Mouse (Mus musculus) erythroblast, embryonic 14.5 days (primary cell): ENCODE results near the gene Gm10972. TPM values are rescaled to one million over a fixed set of nuclear protein-coding genes. Genes with fewer than 3 reads are reported as not detected.
"Not testable (repeated sequence)": the region's sequence is repeated elsewhere in the genome, so short reads cannot be mapped to it uniquely, and the experiment has no call there.

Experiments
- H3K27me3 ChIP-seq: 2 replicates; pipeline ENCODE4 v1.6.1; 2012; ENCODE audit warnings: inconsistent platforms; ENCODE audit not compliant: control insufficient read depth
- H3K36me3 ChIP-seq: 2 replicates; pipeline ENCODE4 v1.6.1; 2012; ENCODE audit warnings: mild to moderate bottlenecking, inconsistent platforms; ENCODE audit not compliant: control insufficient read depth
- H3K4me1 ChIP-seq: 2 replicates; pipeline ENCODE4 v1.6.1; 2012; ENCODE audit warnings: inconsistent platforms; ENCODE audit not compliant: control insufficient read depth
- H3K4me3 ChIP-seq: replicated peaks from 2 replicates; pipeline ENCODE3; 2012; ENCODE audit warnings: moderate library complexity, mild to moderate bottlenecking, inconsistent platforms
- H3K9me3 ChIP-seq: 2 replicates; pipeline ENCODE4 v1.6.1; 2012; ENCODE audit warnings: low read length, inconsistent platforms, mixed read lengths; ENCODE audit not compliant: control insufficient read depth
- GATA1 ChIP-seq: IDR thresholded peaks from 2 replicates; pipeline ENCODE4 v1.6.1; 2012; ENCODE audit warnings: low read length, inconsistent platforms, mixed read lengths
- TAL1 ChIP-seq: IDR thresholded peaks from 3 replicates; pipeline ENCODE4 v1.6.1; 2012; ENCODE audit warnings: low read length, inconsistent platforms, mixed read lengths
- polyA plus RNA-seq: library from polyadenylated mRNA; stranded (reverse); fragments of >175 nt; gene quantifications from 2 replicates; pipeline ENCODE4 v1.2.3, GENCODE M21; 2012

The Gm10972 gene
- polyA plus RNA-seq, 1 experiment: not detected

GRCm38 (mm10) chr3:94690616-94691247 lies 47.8 kb downstream of the Gm10972 start:
- H3K27me3 ChIP-seq: no peaks in the 10 kb centered on the region
- H3K4me3 ChIP-seq: no peak overlapping the region
- H3K36me3 ChIP-seq: no peaks in the 10 kb centered on the region
- no peak for TF ChIP-seq GATA1
- TF ChIP-seq TAL1: no peak
- H3K4me1 ChIP-seq: peaks cover 42% of the 10 kb centered on the region
- H3K9me3 ChIP-seq: no peaks in the 10 kb centered on the region

DNA sequence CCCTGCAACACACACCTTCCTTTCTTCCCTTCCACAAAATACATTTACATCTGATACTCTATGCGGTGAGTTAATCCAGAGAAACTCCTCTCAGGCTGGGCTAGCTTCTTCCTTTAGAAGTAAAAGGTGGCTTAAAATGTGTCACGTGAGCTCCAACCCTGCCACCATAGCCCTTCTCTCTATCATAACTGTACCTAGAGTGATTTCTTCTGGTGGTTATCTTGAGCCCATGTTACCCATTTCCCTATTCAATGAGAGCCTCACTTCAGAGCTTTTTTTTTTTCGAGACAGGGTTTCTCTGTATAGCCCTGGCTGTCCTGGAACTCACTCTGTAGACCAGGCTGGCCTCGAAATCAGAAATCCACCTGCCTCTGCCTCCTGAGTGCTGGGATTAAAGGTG lies 48.8 kb downstream of the Gm10972 start:
- not testable (repeated sequence) for H3K36me3 ChIP-seq, H3K27me3 ChIP-seq, H3K4me3 ChIP-seq, H3K9me3 ChIP-seq
- peaks cover 42% of the 10 kb centered on the region for H3K4me1 ChIP-seq

Other genes starting within 250 kb of the Gm10972 start
- not detected in 2 replicates for gene Lingo4, start 244.6 kb upstream of the Gm10972 start, polyA plus RNA-seq
- gene Tdrkh, start 229.8 kb upstream of the Gm10972 start, polyA plus RNA-seq: 0.01 and 0.07 TPM in 2 replicates
- 3.8 and 4.7 TPM in 2 replicates for gene Mrpl9, start 199.8 kb upstream of the Gm10972 start, polyA plus RNA-seq
- not detected in 2 replicates for gene Oaz3, start 199.2 kb upstream of the Gm10972 start, polyA plus RNA-seq
- gene Celf3, start 164.8 kb upstream of the Gm10972 start, polyA plus RNA-seq: 0.03 TPM in 1 of 2 replicates, not detected in the other
- not detected in 2 replicates for gene Riiad1, start 162.8 kb upstream of the Gm10972 start, polyA plus RNA-seq
- gene Snx27, start 60.4 kb upstream of the Gm10972 start, polyA plus RNA-seq: 0.17 and 0.20 TPM in 2 replicates
- gene Tuft1, start 15.8 kb downstream of the Gm10972 start, polyA plus RNA-seq: 0.30 and 0.68 TPM in 2 replicates
- 0.05 TPM in 1 of 2 replicates, not detected in the other for gene Selenbp2, start 50.4 kb downstream of the Gm10972 start, polyA plus RNA-seq
- 0.02 and 0.04 TPM in 2 replicates for gene Cgn, start 143.4 kb downstream of the Gm10972 start, polyA plus RNA-seq
- 1.3 and 1.7 TPM in 2 replicates for gene Pogz, start 194.5 kb downstream of the Gm10972 start, polyA plus RNA-seq
- 16.8 TPM in 2 replicates for gene Psmb4, start 243.8 kb downstream of the Gm10972 start, polyA plus RNA-seq